Mouse (Mus musculus): Measurements from ENCODE around the gene Tmtc2.

The Tmtc2 gene

GRCm38 (mm10) chr10:105495248-105495647 is 79.0 kb downstream of the Tmtc2 start:
- DNase-seq = no peak

- DNase-seq = no peak
Measured at GRCm38 (mm10) chr10:105492485-105492884, 81.8 kb downstream of the Tmtc2 start.

GRCm38 (mm10) chr10:105490748-105491147 is 83.5 kb downstream of the Tmtc2 start:
- DNase-seq = no peak

- DNase-seq = no peak
Measured at GRCm38 (mm10) chr10:105489970-105490735, 84.1 kb downstream of the Tmtc2 start.

- no peak for DNase-seq
Measured at GRCm38 (mm10) chr10:105486977-105487376, 87.3 kb downstream of the Tmtc2 start.

GRCm38 (mm10) chr10:105484355-105485094 is 89.7 kb downstream of the Tmtc2 start:
- no peak for DNase-seq

GRCm38 (mm10) chr10:105479771-105480170 is 94.5 kb downstream of the Tmtc2 start:
- DNase-seq = no peak

- DNase-seq = no peak
Measured at GRCm38 (mm10) chr10:105477623-105478238, 96.5 kb downstream of the Tmtc2 start.

GRCm38 (mm10) chr10:105474162-105474830 is 100.0 kb downstream of the Tmtc2 start:
- DNase-seq = no peak

GRCm38 (mm10) chr10:105464378-105464777 is 109.9 kb downstream of the Tmtc2 start:
- DNase-seq = no peak

- DNase-seq = no peak
Measured at GRCm38 (mm10) chr10:105453441-105453840, 120.8 kb downstream of the Tmtc2 start.

- DNase-seq = no peak
Measured at GRCm38 (mm10) chr10:105447191-105447590, 127.1 kb downstream of the Tmtc2 start.

- DNase-seq = no peak
Measured at GRCm38 (mm10) chr10:105444309-105444708, 129.9 kb downstream of the Tmtc2 start.

GRCm38 (mm10) chr10:105434879-105435278 is 139.4 kb downstream of the Tmtc2 start:
- no peak for DNase-seq

GRCm38 (mm10) chr10:105430885-105431284 is 143.4 kb downstream of the Tmtc2 start:
- no peak for DNase-seq

- no peak for DNase-seq
Measured at GRCm38 (mm10) chr10:105430232-105430631, 144.0 kb downstream of the Tmtc2 start.

GRCm38 (mm10) chr10:105428080-105428479 is 146.2 kb downstream of the Tmtc2 start:
- DNase-seq = no peak

- no peak for DNase-seq
Measured at GRCm38 (mm10) chr10:105427625-105428024, 146.6 kb downstream of the Tmtc2 start.

- DNase-seq = no peak
Measured at GRCm38 (mm10) chr10:105425052-105425451, 149.2 kb downstream of the Tmtc2 start.

GRCm38 (mm10) chr10:105423187-105423586 is 151.1 kb downstream of the Tmtc2 start:
- no peak for DNase-seq

GRCm38 (mm10) chr10:105417845-105418383 is 156.3 kb downstream of the Tmtc2 start:
- DNase-seq = no peak

- DNase-seq = no peak
Measured at GRCm38 (mm10) chr10:105416601-105417000, 157.7 kb downstream of the Tmtc2 start.

Measured in spleen, adult 18-20 months (tissue).